In the genomic region with DNA sequence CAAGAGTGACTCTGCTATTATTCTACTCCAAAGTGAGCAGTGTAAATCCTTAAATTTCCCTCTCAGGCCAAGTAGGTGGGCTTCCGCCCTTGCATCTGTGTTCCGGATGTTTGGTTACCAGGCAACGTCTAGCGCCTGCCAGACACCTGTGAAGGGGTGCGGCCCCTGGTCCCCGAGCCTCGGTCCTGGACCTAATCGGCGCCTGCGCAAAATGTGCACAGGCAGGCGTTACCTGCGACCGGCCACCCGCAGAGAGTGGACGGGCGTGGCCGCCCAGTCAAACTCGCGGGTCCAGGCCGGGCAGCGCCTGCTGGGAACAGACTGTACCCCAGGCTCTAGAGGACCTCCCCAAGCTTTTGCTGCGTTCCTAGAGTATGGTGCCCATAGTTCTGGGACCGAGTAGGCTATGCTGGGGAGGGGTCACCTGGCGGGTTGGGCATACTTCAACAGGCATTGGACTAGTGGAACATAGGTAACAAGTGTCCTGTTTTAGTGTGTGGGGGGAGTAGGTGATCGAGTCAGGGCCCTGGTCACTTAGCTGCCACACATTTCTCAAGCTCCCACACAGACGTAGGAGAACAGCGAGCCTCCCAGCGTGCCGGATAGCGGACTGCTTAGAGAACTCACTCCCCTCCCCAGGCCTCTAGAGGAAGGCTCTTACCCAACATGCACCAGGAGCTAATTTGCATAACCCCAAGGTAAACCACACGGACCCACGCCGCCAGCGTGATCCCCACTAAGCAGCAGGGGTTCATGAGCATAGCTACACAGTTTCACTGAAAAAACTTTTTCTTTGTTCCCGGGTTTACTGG, we compare ENCODE assay signal across 1 mouse cellular context.
TF ChIP-seq lines count a peak whose summit lies in the region.

No protein-coding gene starts in this region.

TF ChIP-seq in CH12.LX, 34 proteins besides CTCF, POLR2A, EP300 and RAD21 (continued from another document):
- 0 out of 2 replicates have a peak, but pooled peaks have one; percentile 42 for TF ChIP-seq NELFE (IDR thresholded peaks at IDR 0.05; ENCODE audit: low read depth, low read length)
- TF ChIP-seq TCF12 (IDR thresholded peaks at IDR 0.05; ENCODE audit: low read depth, low read length), result peak; percentile 41; the same call in 1 of the 2 replicates
- no peak for TF ChIP-seq MAFK (IDR thresholded peaks at IDR 0.05; ENCODE audit: insufficient replicate concordance, low read length)
